Mouse (Mus musculus): Measurements from ENCODE around the gene Hoxa3.

Gene Hoxa3

DNA sequence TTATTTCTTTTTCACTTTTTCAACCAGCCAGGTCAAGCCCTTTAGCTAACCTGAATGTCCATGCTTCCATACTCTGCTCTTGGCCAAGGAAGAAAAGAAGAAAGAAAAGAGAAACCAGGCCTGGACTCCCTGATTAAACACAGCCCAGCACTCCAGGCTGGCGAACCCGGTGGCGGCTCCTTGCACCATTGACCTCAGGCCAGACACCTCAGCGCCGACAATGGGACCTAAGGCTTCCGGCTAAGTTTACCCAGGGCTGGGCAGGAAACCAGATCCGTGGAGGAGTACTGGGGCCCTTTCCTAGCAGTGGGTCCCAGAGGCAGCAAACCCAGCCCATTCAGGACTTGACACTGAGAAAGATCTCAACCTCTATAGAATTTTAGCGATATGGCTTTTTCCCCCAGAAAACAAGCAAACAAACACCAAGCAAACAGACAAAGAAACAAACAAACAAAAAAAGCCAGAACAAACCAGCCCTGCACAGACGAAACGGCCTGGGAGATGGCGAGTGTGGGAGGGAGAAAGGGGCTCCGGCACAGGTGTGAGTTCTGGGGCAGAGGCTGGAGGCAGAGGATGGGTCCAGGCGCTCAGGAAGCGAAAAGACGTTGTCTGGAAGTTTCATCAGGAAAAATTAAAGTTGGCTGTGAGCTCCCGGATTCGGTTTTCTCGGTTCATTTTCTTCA lies 18.9 kb upstream of the Hoxa3 start:
- no peak for DNase-seq

DNA sequence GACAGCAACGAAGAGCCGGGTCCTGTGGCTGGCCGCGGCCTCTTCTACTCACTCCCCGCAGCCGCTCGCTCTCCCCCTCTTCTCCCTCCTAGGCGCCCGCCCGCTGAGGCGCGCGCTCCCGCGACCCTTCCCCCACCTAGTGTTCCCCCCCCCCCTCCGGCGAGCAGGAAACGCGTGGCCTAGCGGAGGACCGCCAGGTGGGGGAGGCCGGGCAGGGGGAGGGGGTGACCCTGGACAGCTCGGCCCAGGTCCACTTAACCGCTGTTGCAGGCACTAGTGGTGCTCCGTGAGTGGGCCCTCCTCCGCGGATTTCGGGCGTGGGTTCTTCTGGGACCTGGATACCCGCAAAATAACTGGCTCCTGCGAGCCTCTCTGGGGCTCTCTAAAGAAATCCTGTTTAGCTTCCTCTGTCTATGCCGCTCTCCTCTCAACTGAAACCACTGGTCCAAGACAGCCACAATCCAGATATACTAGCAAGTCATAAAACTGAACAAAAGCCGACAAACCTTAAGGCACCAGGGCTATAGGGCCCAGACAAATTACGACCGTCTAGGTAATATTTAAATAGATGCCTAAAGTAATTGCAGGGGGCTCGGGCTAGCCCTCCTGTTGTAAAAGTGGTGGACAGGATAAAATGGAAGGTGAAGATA lies 17.5 kb upstream of the Hoxa3 start, which contains the start of gene Hoxa9:
TSS of gene Hoxa9 (minus strand) at position 574 of the 650 bp plus-strand sequence.
- DNase-seq, result no peak

DNA sequence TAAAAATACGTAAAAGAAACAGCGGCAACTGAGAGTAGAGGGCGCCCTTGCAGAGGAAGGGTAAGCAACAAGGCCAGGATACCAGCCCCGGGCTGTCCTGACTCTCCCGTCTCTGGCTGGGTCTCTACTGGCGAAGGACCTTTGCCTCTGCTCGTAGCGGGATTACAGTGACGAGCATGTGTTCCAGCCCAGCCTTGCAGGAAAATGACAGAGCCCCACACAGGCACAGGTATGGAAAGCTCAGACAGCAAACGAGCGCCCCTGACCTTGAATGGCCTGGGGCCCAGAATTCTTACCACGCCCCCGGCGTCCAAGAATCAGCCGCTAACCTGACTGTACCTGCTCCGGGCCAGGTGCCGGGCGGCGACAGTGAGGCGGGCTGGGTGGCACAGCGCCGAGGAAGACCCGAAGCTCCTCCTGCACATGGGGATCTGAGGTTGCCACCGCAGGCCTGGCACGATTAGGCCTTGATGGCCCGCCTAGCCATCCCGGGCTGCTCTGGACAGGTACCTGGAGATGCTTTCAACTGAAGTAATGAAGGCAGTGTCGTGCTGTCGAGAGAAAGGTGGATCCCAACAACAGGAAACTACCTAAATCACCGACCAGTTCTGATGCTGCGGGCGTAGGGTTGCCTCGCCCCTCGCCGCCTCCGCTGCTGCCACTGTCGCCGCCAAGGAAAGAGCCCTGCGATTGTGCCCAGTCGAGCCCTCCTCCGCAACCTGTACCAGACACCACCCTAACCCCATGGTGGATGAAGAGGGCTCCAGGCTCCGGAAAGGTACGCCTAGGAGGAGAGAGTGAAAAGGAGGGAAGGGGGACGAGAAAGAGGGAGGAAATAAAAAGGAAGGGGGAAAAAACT lies 16.7 kb upstream of the Hoxa3 start:
- peak; percentile 14 for DNase-seq

DNA sequence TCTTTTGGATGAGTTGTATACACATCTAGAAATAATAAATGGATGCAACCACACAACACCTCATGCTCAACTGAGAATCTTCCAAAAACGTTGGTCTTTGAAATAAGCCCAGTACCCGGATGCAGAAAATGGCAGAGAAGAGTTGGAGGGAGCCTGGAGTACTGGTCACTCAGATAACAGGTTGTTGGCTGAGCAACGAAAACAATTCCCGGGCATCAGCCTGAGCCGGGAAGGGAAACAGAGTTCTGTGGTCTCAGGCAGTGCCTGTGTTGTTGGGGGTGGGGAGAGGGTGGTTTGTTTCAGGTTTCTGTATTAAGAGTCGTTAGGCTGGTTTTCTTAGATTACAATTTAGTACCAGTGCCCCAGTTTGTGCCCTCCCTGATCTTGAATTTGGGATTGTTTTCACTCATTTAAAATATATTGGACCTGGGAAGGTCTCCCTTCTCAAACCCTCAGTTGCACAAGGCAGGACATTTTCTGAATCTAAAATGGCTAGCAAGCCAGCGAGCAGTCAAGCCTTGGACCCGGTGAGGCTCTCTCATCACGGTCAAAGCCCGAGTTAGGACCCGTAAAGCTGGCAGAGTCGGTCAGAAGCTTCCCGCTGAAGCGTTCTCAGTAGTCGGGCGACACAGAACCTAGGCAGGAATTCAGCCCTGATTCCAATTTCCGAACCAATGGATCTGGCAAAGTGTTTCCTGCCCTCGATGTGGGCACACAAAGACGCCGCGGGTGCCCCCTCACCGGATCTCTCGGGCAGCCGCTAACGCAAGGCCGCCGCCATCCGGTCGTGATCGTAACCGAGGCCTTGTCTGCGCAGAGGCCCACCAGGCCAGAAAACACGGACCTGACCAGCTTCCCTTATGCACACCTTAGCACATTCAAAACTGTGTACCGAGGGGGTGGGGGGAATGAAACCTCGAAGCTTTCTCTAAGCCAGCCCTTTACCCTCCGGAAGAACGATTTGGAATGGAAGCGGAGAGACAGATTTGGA lies 15.6 kb upstream of the Hoxa3 start:
- DNase-seq, result no peak

DNA sequence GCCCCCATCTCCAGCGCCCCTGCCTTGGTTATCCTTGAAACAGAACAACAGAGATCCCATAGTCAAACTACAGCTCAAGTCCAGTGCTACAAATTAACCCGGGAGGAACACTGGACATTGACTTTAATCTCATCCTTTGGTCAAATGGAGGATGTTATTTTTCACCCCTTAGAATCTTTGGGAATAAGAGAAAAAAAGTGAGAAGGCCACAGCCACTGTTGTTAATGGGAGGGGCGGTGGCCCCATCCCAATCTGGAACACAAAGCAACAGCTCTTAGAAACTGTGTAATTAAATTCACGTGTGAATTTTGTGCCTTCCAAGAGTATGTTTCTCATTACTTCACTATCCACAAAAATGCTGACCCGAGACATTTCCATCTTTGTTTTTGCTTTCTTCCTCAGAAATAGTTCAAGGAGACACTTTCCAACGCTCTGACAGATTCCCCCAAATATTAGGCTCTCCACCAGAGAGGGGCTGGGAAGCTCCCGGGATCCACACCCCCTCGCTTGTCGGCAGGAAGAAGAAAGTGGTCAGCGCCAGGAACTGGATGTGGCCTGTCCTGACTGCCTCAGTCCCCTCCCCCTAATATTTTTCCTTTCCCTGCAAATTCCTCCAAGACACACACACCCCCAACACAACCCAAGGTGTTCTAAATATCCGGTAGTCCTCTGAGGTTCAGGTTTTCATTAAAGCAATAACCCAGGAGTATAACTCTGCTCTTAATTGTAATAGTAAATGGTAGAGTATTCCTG lies 14.5 kb upstream of the Hoxa3 start:
- no peak for DNase-seq

DNA sequence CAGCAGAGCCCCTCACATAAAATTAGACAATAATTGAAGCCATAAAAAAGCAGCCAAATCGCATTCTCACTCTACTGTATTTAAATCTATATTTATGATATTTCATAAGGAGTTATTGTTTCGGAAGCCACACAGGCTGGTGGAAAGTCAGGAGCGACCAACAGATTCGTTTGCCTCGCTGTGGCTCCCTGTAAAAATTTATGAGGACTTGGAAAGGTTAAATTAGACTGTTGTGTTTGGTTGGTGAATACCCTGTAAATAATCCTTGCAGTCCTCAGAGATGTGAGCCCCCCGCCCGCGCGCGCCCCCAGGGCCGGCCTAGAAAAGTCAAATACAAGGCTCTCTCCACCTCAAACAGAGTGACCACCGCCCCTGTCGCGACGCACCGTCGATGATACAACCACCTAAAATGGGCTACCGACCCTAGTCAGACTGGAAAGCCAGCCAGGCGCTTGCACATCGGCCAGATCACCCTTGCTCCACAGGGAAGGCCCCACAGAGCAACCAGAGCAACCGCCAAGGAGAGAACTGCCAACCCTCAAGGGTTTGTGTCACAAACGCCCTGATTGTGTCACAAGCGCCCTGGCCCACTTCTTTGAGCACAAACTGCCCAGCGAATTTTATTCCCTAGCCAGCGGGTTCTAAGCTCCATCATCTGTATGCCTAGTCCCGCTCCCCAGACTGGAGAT lies 13.6 kb upstream of the Hoxa3 start:
- DNase-seq, result no peak

DNA sequence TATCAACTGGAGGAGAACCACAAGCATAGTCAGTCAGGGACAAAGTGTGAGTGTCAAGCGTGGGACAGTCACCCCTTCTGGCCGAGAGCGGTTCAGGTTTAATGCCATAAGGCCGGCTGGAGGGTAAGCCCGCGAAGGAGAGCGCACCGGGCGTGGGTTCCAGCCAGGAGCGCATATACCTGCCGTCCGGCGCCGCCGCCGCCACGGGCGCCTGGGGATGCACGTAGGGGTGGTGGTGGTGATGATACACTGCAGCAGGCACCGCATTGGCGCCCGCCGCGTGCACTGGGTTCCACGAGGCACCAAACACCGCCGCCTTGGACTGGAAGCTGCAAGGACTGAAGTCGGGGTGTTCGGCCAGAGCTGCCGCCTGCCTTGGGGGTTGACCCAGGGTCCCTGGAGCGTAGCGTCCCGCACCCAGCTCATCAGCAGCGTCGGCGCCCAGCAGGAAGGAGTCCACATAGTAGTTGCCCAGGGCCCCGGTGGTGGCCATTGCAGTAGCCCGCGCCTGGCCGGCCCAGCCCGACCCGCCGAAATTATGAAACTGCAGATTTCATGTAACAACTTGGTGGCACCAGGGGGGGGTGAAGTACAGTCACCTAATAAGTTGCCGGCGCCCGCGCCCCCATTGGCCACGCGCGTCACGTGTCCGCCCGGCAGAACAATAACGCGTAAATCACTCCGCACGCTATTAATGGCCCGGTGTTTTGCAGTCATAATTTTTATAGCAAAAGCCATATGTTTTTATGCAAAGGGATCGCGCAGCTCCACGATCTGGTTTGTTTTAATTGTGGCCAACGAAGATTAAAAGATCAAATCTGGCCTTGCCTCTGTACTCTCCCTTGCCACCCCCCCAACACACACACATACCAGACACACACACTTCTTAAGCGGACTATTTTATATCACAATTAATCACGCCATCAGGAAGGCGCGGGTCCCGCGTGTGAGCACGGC lies 12.8 kb upstream of the Hoxa3 start:
- no peak for DNase-seq

DNA sequence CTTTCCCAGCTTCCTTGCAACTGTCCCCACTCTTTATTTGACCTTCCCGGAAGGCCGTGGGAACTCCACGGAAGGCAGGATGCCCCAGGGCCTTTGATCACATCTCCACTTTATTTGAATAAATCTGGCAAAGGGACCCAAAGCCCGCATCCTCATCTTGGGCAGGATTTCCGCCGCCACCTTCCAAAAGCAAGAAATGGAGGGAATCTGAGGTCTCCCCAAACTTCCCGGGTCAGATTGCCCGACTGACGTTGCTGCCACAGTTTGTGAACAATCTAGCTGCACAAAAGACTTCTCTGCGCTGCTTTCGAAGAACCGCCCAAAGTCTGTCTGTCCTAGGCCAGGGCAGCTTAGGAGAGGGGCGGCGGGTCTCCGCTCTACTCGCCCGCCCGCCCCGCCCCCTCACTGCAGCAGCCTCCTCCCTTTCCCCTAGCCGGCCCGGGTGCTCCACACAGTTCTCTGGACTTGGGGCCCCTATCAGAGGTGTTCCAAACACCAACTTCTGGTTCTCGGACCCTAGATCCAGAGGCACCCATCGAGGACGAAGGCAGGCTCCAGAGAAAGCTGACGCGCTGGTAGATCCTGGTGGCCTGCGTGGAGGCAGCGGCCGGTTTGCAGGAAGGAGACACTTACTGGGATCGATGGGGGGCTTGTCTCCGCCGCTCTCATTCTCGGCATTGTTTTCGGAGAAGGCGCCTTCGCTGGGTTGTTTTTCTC lies 11.9 kb upstream of the Hoxa3 start:
- no peak for DNase-seq

DNA sequence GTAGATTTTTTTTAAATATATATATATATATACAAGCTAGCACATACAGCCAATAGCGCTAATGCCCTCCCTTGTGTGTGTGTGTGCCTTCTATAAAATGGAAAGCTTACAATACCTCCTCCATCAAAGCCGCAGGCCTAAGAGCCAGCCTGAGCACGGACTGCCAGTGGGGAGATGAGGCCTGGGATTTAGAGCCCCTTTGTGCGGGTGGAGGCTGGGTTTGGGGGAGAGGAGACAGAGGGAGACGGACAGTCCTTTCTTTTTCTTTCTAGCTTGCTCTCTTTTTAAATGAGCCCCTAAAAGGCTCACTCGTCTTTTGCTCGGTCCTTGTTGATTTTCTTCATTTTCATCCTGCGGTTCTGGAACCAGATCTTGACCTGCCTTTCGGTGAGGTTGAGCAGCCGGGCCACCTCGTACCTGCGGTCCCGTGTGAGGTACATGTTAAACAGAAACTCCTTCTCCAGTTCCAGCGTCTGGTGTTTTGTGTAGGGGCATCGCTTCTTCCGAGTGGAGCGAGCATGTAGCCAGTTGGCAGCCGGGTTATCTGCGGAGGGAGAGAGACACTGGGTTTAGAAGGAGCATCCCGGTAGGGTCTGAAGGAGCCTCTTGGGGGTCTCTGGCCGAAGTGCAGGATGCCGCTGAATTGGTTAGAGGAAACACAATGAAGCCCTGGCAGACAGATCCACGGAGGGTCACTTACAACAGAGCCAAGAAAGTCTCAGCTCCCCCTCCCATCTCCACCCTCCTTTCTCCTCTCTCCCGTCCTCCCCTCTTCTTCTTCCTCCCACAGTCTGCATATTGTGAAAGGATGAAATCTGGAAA lies 11.0 kb upstream of the Hoxa3 start:
- DNase-seq, result no peak

DNA sequence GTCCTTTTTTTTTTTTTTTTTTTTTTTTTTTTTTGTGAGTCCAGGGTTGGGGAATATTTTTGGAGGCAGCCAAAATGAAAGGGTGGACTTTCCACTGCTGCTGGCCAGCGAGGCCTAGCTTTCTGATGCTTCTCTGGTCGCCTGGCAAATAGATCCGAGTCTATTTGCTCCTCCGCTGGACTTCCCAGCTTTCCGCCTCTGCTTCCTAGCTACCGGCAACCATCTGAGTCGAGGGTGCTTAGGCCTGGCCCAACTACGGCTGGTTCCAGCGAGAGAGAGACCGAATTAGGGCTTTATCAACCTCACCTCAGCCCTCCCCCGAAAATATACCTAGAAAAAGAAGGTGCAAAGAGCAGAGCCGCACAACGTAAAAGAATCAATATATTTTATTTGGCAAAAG lies 9.6 kb upstream of the Hoxa3 start:
- DNase-seq, result no peak

DNA sequence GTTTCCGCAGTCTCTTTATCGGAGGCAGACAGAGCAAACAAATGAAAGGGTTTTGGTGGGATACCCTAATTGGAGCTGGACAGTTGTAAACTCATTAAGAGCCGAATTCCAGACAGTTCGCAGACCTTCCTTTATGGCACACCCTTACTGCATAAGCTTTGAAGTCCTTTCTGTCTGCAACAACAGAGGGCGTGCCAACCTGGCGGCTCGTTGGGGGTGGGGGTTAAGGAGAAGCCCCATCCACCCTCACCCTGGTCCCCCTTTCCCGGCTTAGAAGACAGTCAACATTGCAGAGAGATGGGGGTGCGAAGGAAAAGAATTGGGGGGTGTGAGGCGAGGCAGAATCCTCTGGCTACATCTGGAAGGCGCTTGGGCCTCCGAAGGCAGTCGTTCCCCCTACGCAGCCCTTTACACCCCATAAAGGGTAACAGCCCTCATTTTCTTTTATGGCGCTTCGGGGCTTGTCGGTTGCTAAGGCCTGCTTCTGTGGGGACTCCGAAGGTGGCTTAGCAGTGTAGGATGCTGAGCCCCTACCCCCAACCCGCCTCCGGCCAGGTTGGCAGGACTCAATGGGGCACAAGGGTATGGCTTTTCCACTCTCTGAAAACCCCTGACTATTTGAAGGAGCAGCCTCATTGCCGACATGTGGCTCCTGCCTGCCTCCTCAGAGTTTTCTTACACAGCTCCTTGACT lies 9.0 kb upstream of the Hoxa3 start:
- DNase-seq, result no peak

DNA sequence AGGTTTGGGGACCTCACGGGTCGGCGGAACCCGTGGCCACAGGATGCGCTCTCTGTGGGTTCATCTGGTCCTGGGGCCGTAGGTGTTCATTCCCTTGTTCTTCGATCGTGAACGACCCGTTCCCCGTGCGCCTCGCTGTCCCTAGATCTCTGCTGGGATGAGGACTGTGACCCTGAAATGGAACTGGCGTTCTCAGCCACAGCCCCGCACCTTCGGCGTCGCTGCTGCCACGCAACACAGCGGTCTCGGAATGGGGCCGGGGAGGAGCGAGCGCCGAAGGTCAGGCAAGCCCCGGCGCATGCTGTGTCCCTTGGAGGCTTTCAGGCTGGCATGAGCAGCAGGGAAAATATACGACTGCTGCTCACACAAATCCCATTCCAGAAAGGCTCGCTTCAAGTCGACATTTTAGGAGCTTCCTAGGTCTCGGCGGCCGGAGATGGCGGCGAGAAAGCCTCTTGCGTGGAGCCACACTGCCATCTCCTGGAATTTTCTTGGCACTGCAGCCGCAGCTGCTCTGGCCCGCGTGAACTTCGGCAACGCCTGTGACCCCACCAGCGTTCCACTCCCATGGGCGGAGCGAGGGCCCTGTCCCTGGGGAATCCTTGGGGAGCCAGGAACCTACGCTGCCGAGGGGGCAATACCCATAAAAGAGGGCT lies 8.3 kb upstream of the Hoxa3 start, which contains the start of gene Hoxa7:
TSS of gene Hoxa7 (minus strand) at position 518 of the 656 bp plus-strand sequence.
- peak; percentile 81 for DNase-seq

DNA sequence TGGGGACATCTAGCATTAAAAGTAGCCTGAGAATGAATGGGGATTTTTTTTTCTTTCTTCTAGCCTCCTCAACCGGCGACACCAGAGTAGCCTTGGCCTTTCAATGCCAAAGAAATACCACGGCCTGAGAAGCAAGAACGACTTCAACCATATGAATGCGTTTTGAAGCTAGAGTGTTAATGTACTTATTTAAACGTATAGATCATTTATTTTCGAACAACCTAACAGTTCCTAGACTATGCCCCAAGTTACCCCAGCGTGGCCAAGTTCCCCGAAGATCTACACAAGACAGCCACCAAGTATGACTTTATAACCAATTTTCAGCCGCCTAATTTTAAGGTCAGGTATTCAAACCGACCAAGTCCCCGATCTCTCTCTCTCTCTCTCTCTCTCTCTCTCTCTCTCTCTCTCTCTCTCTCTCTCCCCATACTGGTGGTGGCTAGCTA lies 7.8 kb upstream of the Hoxa3 start:
- DNase-seq, result no peak

DNA sequence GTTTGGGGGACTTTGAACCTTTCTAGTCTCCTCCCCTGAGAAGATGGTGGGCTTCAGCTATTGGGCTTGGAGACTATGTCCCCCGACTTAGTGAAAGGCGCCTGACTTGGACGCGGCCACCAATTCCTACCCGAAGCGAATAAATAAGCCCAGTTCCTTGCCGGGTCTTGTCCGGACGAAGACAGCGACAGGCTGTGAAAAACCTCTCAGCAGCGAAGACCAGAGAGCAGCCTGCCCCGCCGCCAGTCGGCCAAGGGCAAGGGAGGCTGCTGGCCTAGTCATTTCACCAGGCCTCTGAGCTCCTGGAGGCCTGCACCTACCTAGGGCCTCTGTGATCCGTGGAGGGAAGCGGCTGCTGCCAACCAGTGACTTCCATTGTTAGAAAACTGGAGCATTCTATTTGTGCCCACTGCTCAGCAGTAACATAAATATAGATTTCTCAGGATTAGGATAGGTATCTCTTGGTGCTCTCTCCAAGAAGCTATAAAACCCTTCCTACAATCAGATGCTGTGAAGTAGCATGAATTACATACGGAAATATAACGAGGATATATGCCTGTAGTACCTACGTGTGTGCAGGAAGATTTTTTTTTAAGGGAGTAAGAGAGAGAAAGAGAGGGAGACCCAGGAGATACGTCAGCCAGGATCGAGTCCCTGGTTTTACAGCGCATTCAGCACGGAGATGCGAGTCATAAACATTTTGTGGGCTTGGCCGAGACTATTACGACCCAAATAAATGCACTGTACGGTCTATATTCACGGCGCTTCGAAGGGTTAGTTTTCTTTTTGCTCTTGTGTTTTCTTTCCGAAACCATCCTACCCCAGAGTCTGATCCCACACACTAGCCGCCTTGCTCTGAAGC lies 7.1 kb upstream of the Hoxa3 start:
- DNase-seq, result no peak

DNA sequence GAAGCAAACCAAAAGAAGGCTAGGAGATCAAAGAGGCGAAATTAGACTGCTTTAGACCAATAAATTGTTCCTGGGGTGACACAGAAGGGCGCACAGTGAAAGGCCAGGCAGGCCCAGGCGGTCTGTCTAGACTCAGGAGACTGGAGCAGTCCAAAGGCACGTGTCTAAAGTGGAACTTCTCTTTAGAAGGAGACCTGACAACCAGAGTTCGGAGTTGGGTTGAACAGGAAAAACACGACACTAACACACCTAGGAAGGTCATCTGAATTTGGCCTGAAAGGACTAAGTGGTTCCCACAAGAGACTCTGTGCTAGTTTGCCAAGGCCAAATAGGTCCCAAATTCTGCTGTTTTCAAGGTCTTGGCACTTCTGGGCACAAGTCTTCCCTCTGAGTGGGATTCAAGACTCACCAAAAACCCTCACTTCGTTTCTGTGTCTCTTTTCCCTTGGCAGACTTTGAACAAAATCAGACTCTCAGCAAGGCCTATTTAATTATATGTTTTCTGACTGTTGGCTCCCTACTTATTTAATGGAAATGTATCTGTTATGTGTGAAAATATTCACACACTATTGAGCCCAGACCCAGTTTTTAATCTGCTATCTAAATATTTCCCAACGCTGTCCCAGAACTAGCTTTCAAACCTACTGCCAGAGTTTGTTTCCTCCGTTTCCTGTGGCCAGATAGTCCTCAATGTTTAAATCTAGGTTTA lies 6.3 kb upstream of the Hoxa3 start:
- no peak for DNase-seq

Data from thymus, postnatal 14 days (tissue).